Mouse (Mus musculus): Measurements from ENCODE around the gene Snai3. TPM values are rescaled to one million over a fixed set of nuclear protein-coding genes. Genes with fewer than 3 reads are reported as not detected.

Snai3 gene
- polyA plus RNA-seq, 2 experiments from 2014 or later, result 2.6 to 5.2 TPM

DNA sequence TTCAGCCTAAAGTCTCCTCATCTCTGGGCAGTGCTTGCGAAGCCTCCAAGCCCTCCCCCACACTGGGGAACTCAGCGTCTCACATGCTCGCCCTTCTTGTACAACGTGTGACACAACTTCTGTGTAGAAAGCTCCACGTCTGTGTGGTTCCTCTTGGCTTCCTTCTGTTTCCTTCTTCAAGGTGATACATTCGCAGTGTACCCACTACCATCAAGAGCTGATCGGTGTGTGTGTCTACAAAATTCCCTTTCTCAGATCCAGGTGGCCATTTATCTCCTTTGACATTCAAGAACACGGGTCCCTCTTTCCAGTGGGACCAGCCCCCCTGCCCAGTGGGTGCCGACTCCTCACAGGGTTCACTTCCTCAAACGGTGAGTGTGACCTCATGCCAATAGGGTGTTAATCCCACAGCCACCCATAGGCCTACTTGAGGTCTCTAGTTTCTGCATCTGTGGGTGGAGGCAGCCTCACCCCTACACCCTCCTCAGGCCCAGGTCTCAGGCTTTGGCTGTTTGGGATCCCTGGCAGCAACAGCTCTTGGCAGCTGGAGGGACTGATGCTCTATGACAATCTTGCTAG, 30.4 kb downstream of the Snai3 start:
- no peak for ATAC-seq

DNA sequence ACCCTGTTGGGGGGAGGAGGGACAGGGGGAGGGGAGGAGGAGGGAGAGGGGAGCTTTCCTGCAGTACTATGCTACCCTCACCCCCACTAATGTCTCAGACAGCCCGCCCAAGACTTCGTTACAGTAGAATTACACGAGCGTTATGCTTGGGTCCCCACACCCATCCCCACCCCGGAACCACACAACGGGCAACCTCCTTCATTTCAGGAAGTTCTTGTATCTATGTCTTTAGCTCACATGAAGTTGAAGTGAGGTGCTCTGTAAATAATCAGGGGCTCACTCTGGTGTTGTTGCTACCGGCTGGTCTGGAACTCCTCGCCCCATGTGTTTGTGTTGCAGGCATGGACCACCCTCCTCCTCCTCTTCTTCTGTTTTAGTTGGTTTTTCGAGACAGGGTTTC, 32.4 kb downstream of the Snai3 start:
- no peak for ATAC-seq

DNA sequence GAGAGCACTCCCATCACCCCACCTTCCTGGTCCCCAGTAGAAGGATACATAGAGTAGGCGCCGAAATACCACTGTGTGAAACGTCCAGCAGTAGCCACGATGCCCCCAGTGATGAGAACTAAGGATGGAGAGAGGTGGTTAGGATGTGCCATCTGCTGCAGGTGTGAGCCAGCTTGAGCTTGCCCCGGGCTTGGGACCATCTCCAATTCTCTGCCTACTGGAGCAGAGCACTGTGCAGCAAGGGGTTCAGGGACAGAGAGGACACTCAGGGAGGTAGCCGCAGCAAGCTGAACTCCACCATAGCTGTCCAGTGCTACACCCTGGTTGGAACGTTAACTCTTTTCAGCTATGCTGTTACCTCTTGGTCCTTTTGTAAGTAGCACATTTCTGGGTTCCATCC, 32.9 kb downstream of the Snai3 start:
- ATAC-seq, result no peak

DNA sequence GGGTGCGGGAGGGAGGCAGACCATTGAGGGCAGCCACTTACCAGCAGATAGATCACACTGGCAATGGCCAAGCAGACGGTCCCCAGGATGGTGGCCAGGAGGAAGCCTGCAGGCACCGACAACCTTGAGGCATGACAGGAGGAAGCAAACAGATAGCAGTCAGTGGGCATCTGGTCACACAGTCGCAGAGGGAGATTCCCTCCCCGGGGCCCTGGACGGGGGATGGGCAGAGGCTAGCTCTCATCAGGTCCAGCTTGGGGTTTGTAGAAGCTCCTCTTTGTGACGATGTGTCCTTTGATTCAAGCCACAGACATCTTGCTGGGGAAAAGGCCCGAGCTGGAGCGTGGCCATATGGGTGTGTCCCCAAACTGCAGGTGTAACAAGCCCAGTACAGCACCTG, 34.4 kb downstream of the Snai3 start:
- ATAC-seq, result no peak

DNA sequence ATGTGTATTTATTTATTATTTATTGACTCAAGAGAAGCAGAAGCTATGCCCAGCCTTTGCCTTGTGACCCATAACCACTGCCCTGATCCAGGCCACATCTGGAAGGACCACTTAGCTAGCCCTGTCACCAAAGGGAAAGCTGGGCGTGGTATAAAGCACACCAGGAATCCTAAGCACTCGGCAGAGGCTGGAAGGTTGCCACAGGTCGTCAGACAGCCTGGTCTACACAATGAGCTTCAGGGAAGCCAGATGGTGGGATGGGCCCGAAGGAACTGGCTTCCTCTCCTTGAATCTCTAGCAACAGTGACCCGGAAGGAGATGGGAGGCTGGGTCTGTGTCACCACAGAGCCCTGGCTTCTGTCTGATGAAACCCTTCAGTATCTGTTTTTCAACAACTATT, 36.9 kb downstream of the Snai3 start:
- no peak for ATAC-seq

DNA sequence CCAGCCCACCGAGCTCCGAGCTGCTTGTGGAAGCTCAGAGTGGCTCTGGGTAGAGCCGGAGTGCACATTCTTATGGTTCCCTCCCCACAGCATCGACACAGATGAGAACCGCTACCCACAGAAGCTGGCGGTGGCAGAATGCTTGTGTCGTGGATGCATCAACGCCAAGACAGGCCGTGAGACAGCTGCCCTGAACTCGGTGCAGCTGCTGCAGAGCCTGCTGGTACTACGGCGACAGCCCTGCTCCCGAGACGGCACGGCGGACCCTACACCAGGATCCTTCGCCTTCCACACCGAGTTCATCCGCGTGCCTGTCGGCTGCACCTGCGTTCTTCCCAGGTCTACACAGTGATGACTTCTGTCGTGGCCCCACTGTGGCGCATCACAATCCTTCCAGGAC, 37.3 kb downstream of the Snai3 start:
- ATAC-seq, result no peak

DNA sequence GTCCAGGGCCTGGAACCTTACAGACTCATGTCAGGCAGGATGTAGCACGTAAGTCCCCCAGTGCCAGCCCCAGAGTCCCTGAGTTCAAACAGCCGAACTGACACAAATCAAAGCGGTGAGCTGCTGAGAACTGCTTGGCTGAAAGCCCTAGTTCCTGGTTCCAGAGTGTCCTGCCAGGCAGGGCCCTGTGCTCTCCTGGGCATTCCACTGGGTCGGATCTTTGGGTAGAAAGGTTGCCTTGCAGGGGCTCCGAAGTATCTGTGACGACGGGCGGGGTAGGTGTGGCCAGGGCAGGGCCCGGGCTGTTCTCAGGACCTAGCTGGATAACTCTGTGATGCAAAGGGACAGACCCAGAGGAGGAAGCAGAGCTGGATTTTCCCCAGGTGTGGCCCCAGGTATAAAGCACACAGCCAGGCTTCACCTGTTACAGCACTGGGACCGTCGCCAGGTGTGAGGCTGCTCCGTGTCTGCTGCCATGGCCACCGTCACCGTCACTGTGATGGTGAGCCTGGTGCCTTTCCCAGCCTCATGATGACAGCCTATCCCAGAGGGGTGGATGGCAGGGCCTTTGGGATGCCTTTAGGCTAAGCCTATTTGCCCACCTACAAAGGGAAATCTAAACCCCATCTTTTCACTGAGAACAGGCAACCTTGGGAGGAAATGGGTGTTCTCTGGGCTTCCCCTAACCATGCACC, 39.0 kb downstream of the Snai3 start, which contains the start of gene Il17c:
Gene Il17c (plus strand): TSS at position 645 of the 695 bp plus-strand sequence.
- no peak for ATAC-seq

DNA sequence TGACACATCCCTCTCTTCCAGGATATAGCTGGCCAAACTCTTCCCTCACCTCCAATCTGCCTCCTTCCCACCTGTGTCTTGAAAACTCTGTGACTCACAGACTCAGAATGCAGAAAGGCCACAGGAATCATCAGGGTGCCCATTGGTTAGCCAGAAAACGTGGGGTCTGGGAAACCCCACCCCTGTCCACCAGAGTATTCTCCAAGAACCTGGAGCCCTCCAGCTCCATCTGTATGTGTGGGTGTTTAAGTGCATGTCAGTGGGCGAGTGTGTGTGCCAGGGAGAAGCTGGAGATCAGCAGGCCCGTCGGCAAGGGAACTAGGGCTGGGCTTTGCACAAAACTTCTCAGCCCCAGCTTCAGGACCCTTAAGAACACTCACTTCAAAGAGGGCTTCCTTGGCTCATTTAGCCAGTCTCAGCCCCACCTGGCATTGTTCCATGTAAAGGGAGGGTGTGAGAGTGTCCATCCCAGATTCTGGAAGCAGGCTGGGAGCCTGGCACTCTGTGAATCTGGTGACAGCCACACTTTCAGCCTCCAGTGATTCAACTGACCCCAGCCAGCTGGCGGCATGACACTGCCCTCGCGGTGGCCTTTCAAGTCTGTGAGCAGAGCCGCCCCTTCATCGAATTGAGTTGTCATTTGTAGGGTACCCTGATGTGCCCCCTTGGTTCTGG, 40.5 kb downstream of the Snai3 start:
- ATAC-seq, result no peak

DNA sequence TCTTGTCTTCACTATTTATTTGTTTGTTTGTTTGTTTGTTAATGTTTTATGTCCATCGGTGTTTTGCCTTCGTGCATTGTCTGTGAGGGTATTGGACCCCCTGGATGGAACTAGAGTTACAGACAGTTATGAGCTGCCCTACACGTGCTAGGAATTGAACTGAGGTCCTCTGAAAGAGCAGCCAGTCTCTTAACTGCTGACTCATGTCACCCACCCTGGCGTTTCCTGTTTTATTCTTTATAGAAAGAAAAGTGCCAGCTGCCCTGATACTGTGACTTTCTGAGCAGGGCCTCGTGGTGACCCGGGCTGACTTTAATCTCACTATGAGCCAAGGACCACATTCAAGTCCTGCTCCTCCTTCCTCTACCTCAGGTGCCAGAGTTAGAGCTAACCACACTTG, 45.0 kb downstream of the Snai3 start:
- no peak for ATAC-seq

DNA sequence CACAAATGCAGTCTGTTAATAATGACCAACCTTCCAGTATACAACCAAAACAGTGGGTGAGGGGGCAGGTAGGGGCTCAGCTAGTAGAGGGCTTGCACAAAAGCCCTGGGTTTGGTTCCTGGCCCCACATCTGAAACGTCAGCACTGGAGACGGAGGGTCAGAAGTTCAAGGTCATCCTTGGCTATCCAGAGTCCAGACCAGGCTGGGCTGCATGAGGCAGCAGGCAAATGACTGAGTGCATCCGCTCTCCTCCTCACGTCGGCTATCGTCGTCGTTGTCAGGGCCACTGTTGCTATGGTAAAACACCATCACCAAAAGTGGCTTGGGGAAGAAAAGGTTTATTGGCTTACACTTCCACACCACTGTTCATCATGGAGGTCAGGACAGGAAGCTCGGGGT, 46.2 kb downstream of the Snai3 start:
- no peak for ATAC-seq

DNA sequence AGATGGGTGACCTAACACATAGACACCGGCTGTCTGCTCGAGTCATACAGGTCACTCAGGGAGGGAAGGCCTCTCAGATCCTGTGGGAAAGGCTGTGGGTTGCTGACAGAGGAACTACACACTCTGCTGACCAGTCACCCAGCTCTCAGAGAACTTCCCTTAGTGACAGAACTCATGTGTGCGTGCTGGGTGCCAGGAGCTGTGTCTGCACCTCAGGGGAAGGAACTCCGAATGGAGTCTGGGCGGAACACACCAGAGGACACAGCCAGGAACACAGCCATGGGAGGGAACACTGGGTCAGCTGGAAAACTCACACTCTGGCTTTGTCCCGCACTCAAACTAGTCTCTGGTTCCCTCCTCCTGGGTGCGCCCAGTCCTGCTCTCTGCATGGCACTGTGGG, 52.9 kb downstream of the Snai3 start:
- no peak for ATAC-seq

DNA sequence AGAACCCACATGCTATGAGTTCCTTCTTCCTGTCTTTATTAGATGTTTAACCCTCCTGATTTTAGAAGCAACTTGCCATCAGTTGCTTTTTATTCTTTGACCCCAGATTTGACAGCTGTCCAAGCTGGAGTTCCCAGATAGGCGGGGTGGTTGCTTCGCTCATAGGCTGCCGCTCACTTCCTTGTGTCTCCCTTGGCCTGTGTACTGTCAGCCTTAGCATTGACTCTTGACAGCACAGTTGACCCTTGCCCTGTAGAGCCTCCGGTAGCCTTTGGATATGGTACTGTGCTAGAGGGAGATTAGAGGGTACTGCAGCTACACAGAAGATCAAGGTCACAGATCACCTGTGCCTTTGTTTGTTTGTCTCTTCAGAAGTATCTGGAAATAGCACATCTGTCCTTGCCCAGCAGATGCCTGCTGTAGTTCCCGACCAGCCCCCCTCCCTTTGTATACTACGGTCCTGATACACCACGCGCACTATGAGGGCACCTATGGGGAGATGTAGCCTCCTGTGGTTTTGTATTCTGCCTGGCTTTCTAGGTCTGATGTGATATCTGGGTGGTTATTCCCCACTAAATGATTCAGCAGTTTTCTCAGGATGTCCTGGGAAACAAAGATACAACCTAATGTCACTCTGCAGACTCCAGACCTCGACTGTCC, 55.3 kb downstream of the Snai3 start:
- no peak for ATAC-seq

Other genes with a start within 250 kb of the Snai3 start
- under 1 TPM; 0.46 to 0.82 TPM for gene Zfpm1, start 178.6 kb downstream of the Snai3 start, polyA plus RNA-seq (2017; shearing (Covaris generic))
- not detected for gene Trhr2, start 100.0 kb downstream of the Snai3 start, polyA plus RNA-seq (2017; shearing (Covaris generic))
- gene Zc3h18, start 84.1 kb downstream of the Snai3 start, polyA plus RNA-seq (2017; shearing (Covaris generic)), result 10 to 100 TPM; 12.1 to 12.7 TPM
- gene Il17c, start 38.7 kb downstream of the Snai3 start, polyA plus RNA-seq (2017; shearing (Covaris generic)), result under 1 TPM in 1 of 2 experiments, not detected in 1; 0.77 TPM
- gene Cyba, start 27.8 kb downstream of the Snai3 start, polyA plus RNA-seq (2017; shearing (Covaris generic)), result 100 to 1,000 TPM; 801 to 968 TPM
- gene Mvd, start 17.3 kb downstream of the Snai3 start, polyA plus RNA-seq (2017; shearing (Covaris generic)), result 10 to 100 TPM; 12.6 to 20.0 TPM
- 10 to 100 TPM; 27.3 to 31.0 TPM for gene Rnf166, start 15.3 kb upstream of the Snai3 start, polyA plus RNA-seq (2017; shearing (Covaris generic))
- gene Ctu2, start 15.4 kb upstream of the Snai3 start, polyA plus RNA-seq (2017; shearing (Covaris generic)), result 10 to 100 TPM; 11.5 to 16.9 TPM
- gene Piezo1, start 90.6 kb upstream of the Snai3 start, polyA plus RNA-seq (2017; shearing (Covaris generic)), result 10 to 100 TPM; 15.3 to 22.7 TPM
- 10 to 100 TPM in 1 of 2 experiments, 1 to 10 TPM in 1; 8.2 to 12.6 TPM for gene Cdt1, start 107.3 kb upstream of the Snai3 start, polyA plus RNA-seq (2017; shearing (Covaris generic))
- 100 to 1,000 TPM; 146 to 207 TPM for gene Aprt, start 116.2 kb upstream of the Snai3 start, polyA plus RNA-seq (2017; shearing (Covaris generic))
- gene Galns, start 150.7 kb upstream of the Snai3 start, polyA plus RNA-seq (2017; shearing (Covaris generic)), result 10 to 100 TPM in 1 of 2 experiments, 1 to 10 TPM in 1; 8.7 to 12.7 TPM
- 10 to 100 TPM; 45.0 to 70.1 TPM for gene Trappc2l, start 150.9 kb upstream of the Snai3 start, polyA plus RNA-seq (2017; shearing (Covaris generic))
- not detected for gene Pabpn1l, start 162.0 kb upstream of the Snai3 start, polyA plus RNA-seq (2017; shearing (Covaris generic))
- under 1 TPM in 1 of 2 experiments, not detected in 1; 0.25 TPM for gene Cbfa2t3, start 238.4 kb upstream of the Snai3 start, polyA plus RNA-seq (2017; shearing (Covaris generic))